ENCODE assay signal across 8 mouse cellular contexts in genomic region chr10:22223474-22224349, GRCm38 (mm10).
DNase-seq lines count a peak whose midpoint lies in the region; ATAC-seq lines count a peak whose summit lies in the region.
"Not testable (repeated sequence)": the region's sequence is repeated elsewhere in the genome, so short reads cannot be mapped to it uniquely, and the experiment has no call there.

No protein-coding gene starts in this region.

- not testable (repeated sequence) for H3K4me2 ChIP-seq in forebrain, embryonic 15.5 days (replicated peaks); heart, embryonic 16.5 days (ENCODE audit: low read depth, low read length); intestine, embryonic 15.5 days (replicated peaks); lung, embryonic 16.5 days (ENCODE audit: low read depth, low read length); stomach, embryonic 15.5 days

- H3K27me3 ChIP-seq in forebrain, embryonic 15.5 days; heart, embryonic 16.5 days (ENCODE audit: control insufficient read depth, insufficient read depth, low read length); intestine, embryonic 15.5 days (replicated peaks); lung, embryonic 16.5 days (ENCODE audit: control insufficient read depth, insufficient read depth, low read depth, low read length); stomach, embryonic 15.5 days (replicated peaks): not testable (repeated sequence)

- H3K9me3 ChIP-seq in forebrain, embryonic 15.5 days; heart, embryonic 16.5 days (replicated peaks; ENCODE audit: control insufficient read depth, low read length); intestine, embryonic 15.5 days; lung, embryonic 16.5 days (ENCODE audit: control insufficient read depth, low read length); stomach, embryonic 15.5 days: not testable (repeated sequence)

- H3K9ac ChIP-seq in forebrain, embryonic 15.5 days (replicated peaks); heart, embryonic 16.5 days (ENCODE audit: low read length); intestine, embryonic 15.5 days; lung, embryonic 16.5 days (ENCODE audit: low read length); stomach, embryonic 15.5 days: not testable (repeated sequence)

- H3K4me3 ChIP-seq in forebrain, embryonic 15.5 days; heart, embryonic 16.5 days (ENCODE audit: low read length); intestine, embryonic 15.5 days (replicated peaks); lung, embryonic 16.5 days (ENCODE audit: low read length); stomach, embryonic 15.5 days (replicated peaks): not testable (repeated sequence)

- WGBS in forebrain, embryonic 15.5 days: no CpG with 5 or more reads among the region's 7 CpGs
- WGBS in heart, embryonic 16.5 days: no CpG with 5 or more reads among the region's 7 CpGs
- no CpG with 5 or more reads among the region's 7 CpGs for WGBS in intestine, embryonic 15.5 days
- WGBS in lung, embryonic 16.5 days: no CpG with 5 or more reads among the region's 7 CpGs
- no CpG with 5 or more reads among the region's 7 CpGs for WGBS in stomach, embryonic 15.5 days

- DNase-seq in adrenal gland, adult 8-10 months: peak; percentile 17
- DNase-seq in kidney, postnatal 4 days: peak; percentile 34 to 46

- ATAC-seq in forebrain, embryonic 15.5 days (replicated peaks): peak; percentile 89
- peak; percentile 70 for ATAC-seq in heart, embryonic 16.5 days (replicated peaks; ENCODE audit: extremely low read depth, insufficient read depth, low FRiP score)
- peak; percentile 92 for ATAC-seq in intestine, embryonic 15.5 days
- peak; percentile 90 for ATAC-seq in lung, embryonic 16.5 days (ENCODE audit: low read depth)
- peak; percentile 47; the same call in 1 of the 2 replicates for ATAC-seq in monocyte, adult 5-6 weeks (replicated peaks; ENCODE audit: insufficient number of reproducible peaks, low FRiP score, low TSS enrichment, poor library complexity, severe bottlenecking)
- ATAC-seq in stomach, embryonic 15.5 days (ENCODE audit: insufficient read depth, low FRiP score, low read depth): peak; percentile 53; the same call in 1 of the 2 replicates

- H3K4me1 ChIP-seq in forebrain, embryonic 15.5 days; heart, embryonic 16.5 days (ENCODE audit: control insufficient read depth, insufficient read depth, low read length); intestine, embryonic 15.5 days (replicated peaks); lung, embryonic 16.5 days (replicated peaks; ENCODE audit: control insufficient read depth, insufficient read depth, low read length); stomach, embryonic 15.5 days: not testable (repeated sequence)

- H3K27ac ChIP-seq in forebrain, embryonic 15.5 days (replicated peaks); heart, embryonic 16.5 days (ENCODE audit: low read length); intestine, embryonic 15.5 days; lung, embryonic 16.5 days (ENCODE audit: low read length); stomach, embryonic 15.5 days: not testable (repeated sequence)

- H3K36me3 ChIP-seq in forebrain, embryonic 15.5 days; heart, embryonic 16.5 days (ENCODE audit: control insufficient read depth, insufficient read depth); intestine, embryonic 15.5 days; lung, embryonic 16.5 days (ENCODE audit: control insufficient read depth, insufficient read depth, low read length); stomach, embryonic 15.5 days: not testable (repeated sequence)
